Mouse (Mus musculus) forebrain, embryonic 15.5 days (tissue): ENCODE data around the gene Dusp1. TPM values are rescaled to one million over a fixed set of nuclear protein-coding genes. Genes with fewer than 3 reads are reported as not detected.

Experiments
- ATAC-seq: fragments of 200-750 bp; cut with Nextera tagmentation; replicated peaks from 2 replicates; pipeline ENCODE4 v1.8.0; 2017; ENCODE audit warnings: mild to moderate bottlenecking, moderate TSS enrichment, moderate library complexity
- H3K27ac ChIP-seq: fragments of 300-500 bp; sonication (generic); replicated peaks from 2 replicates; pipeline ENCODE4 v1.5.1; 2015; ENCODE audit warnings: mild to moderate bottlenecking, inconsistent platforms
- H3K27me3 ChIP-seq: fragments of 300-500 bp; sonication (generic); 2 replicates; pipeline ENCODE4 v1.6.1; 2015; ENCODE audit warnings: inconsistent platforms
- H3K36me3 ChIP-seq: fragments of 300-500 bp; sonication (generic); 2 replicates; pipeline ENCODE4 v1.6.1; 2015; ENCODE audit warnings: mild to moderate bottlenecking, inconsistent platforms
- H3K4me1 ChIP-seq: fragments of 300-500 bp; sonication (generic); 2 replicates; pipeline ENCODE4 v1.6.1; 2015; ENCODE audit warnings: inconsistent platforms
- H3K4me2 ChIP-seq: fragments of 300-500 bp; sonication (generic); replicated peaks from 2 replicates; pipeline ENCODE4 v1.6.1; 2015; ENCODE audit warnings: mild to moderate bottlenecking, inconsistent platforms
- H3K4me3 ChIP-seq: fragments of 300-500 bp; sonication (generic); 2 replicates; pipeline ENCODE4 v1.5.1; 2015; ENCODE audit warnings: mild to moderate bottlenecking, inconsistent platforms
- H3K9ac ChIP-seq: fragments of 300-500 bp; sonication (generic); replicated peaks from 2 replicates; pipeline ENCODE4 v1.6.1; 2015; ENCODE audit warnings: mild to moderate bottlenecking, inconsistent platforms
- H3K9me3 ChIP-seq: fragments of 300-500 bp; sonication (generic); 2 replicates; pipeline ENCODE4 v1.6.1; 2016; ENCODE audit warnings: inconsistent platforms
- WGBS: fragments of 180-500 bp; shearing (Covaris S2); methylation state at CpG from one replicate; pipeline ENCODE4 v1.1.7; 2015; ENCODE audit warnings: mixed read lengths; 5-methylcytosine and 5-hydroxymethylcytosine counted together
- polyA plus RNA-seq: library from polyadenylated mRNA; unstranded; fragments of >200 nt; fragmentation: Nextera tagmentation; extraction: Ambion mirVana; gene quantifications from 2 replicates; pipeline ENCODE4 v1.2.1, GENCODE M21; 2015

The Dusp1 gene
- polyA plus RNA-seq, 1 experiment from 2014 or later, result 46.3 TPM

- WGBS, result 92% methylated on average over 5 of the region's 5 CpGs
- peaks cover 33% of the 10 kb centered on the region for H3K4me1 ChIP-seq
These were observed 36.9 kb upstream of the Dusp1 start for GRCm38 (mm10) chr17:26598845-26599244.

GRCm38 (mm10) chr17:26596856-26597481, 35.0 kb upstream of the Dusp1 start:
- Histone ChIP-seq H3K9ac (no peak overlapping the region), H3K27me3 (no peaks in the 10 kb centered on the region), H3K36me3 (no peaks in the 10 kb centered on the region), H3K4me1 (peaks cover 27% of the 10 kb centered on the region), H3K4me2 (no peak overlapping the region), H3K27ac (peak overlapping the region; percentile 69), H3K9me3 (no peaks in the 10 kb centered on the region), H3K4me3 (no peak overlapping the region)
- 79% methylated on average over 6 of the region's 6 CpGs for WGBS
- ATAC-seq, result no peak

More at GRCm38 (mm10) chr17:26598845-26599244, 36.9 kb upstream of the Dusp1 start:
- Histone ChIP-seq H3K9ac (no peak overlapping the region), H3K36me3 (no peaks in the 10 kb centered on the region), H3K27ac (no peak overlapping the region), H3K9me3 (no peaks in the 10 kb centered on the region), H3K27me3 (no peaks in the 10 kb centered on the region), H3K4me2 (no peak overlapping the region), H3K4me3 (no peak overlapping the region)
- no peak for ATAC-seq

- peaks cover 19% of the 10 kb centered on the region for H3K4me1 ChIP-seq
These were observed 34.3 kb upstream of the Dusp1 start for GRCm38 (mm10) chr17:26596168-26596658.

GRCm38 (mm10) chr17:26595448-26596167, 33.7 kb upstream of the Dusp1 start:
- ATAC-seq, result no peak
- Histone ChIP-seq H3K4me2 (no peak overlapping the region), H3K27me3 (no peaks in the 10 kb centered on the region), H3K36me3 (no peaks in the 10 kb centered on the region), H3K9ac (no peak overlapping the region), H3K9me3 (no peaks in the 10 kb centered on the region), H3K4me3 (no peak overlapping the region), H3K4me1 (peaks cover 18% of the 10 kb centered on the region), H3K27ac (peak overlapping the region; percentile 69)
- WGBS, result 60% methylated on average over 7 of the region's 7 CpGs

More at GRCm38 (mm10) chr17:26596168-26596658, 34.3 kb upstream of the Dusp1 start:
- Histone ChIP-seq H3K4me2 (no peak overlapping the region), H3K27ac (peak overlapping the region; percentile 69), H3K27me3 (no peaks in the 10 kb centered on the region), H3K9me3 (no peaks in the 10 kb centered on the region), H3K4me3 (no peak overlapping the region), H3K9ac (no peak overlapping the region), H3K36me3 (no peaks in the 10 kb centered on the region)
- 34% methylated on average over 7 of the region's 7 CpGs for WGBS
- peak; percentile 60; the same call in 1 of the 2 replicates for ATAC-seq

GRCm38 (mm10) chr17:26594958-26595357, 33.0 kb upstream of the Dusp1 start:
- Histone ChIP-seq H3K36me3 (no peaks in the 10 kb centered on the region), H3K27me3 (no peaks in the 10 kb centered on the region), H3K4me1 (peaks cover 18% of the 10 kb centered on the region), H3K27ac (0 out of 2 replicates have a peak overlapping the region, but pooled peaks have one; percentile 69), H3K4me2 (no peak overlapping the region), H3K9ac (no peak overlapping the region), H3K9me3 (no peaks in the 10 kb centered on the region), H3K4me3 (no peak overlapping the region)
- WGBS, result 87% methylated on average over 7 of the region's 7 CpGs
- ATAC-seq, result no peak

- WGBS, result 91% methylated on average over 7 of the region's 7 CpGs
These were observed 32.2 kb upstream of the Dusp1 start for GRCm38 (mm10) chr17:26594171-26594570.

GRCm38 (mm10) chr17:26593199-26593598, 31.3 kb upstream of the Dusp1 start:
- no peak for ATAC-seq
- no peak overlapping the region for H3K27ac ChIP-seq
- H3K27me3 ChIP-seq, result no peaks in the 10 kb centered on the region
- no peak overlapping the region for H3K4me3 ChIP-seq
- 94% methylated on average over 5 of the region's 5 CpGs for WGBS
- no peak overlapping the region for H3K4me2 ChIP-seq
- no peak overlapping the region for H3K9ac ChIP-seq
- peaks cover 18% of the 10 kb centered on the region for H3K4me1 ChIP-seq
- no peaks in the 10 kb centered on the region for H3K36me3 ChIP-seq
- no peaks in the 10 kb centered on the region for H3K9me3 ChIP-seq

More at GRCm38 (mm10) chr17:26594171-26594570, 32.2 kb upstream of the Dusp1 start:
- Histone ChIP-seq H3K9me3 (no peaks in the 10 kb centered on the region), H3K4me1 (peaks cover 18% of the 10 kb centered on the region), H3K36me3 (no peaks in the 10 kb centered on the region), H3K27ac (no peak overlapping the region), H3K27me3 (no peaks in the 10 kb centered on the region), H3K9ac (no peak overlapping the region), H3K4me2 (no peak overlapping the region), H3K4me3 (no peak overlapping the region)
- ATAC-seq, result no peak

GRCm38 (mm10) chr17:26592510-26592909, 30.6 kb upstream of the Dusp1 start:
- Histone ChIP-seq H3K9ac (no peak overlapping the region), H3K27ac (no peak overlapping the region), H3K9me3 (no peaks in the 10 kb centered on the region), H3K36me3 (no peaks in the 10 kb centered on the region), H3K4me2 (no peak overlapping the region), H3K4me3 (no peak overlapping the region), H3K4me1 (peaks cover 18% of the 10 kb centered on the region), H3K27me3 (no peaks in the 10 kb centered on the region)
- no peak for ATAC-seq
- 92% methylated on average over 4 of the region's 4 CpGs for WGBS

GRCm38 (mm10) chr17:26587961-26588487, 26.1 kb upstream of the Dusp1 start:
- no peak overlapping the region for H3K9ac ChIP-seq
- H3K27ac ChIP-seq, result no peak overlapping the region
- H3K4me2 ChIP-seq, result no peak overlapping the region
- ATAC-seq, result no peak
- H3K4me1 ChIP-seq, result peaks cover 10% of the 10 kb centered on the region; the same call in 1 of the 2 replicates
- H3K36me3 ChIP-seq, result no peaks in the 10 kb centered on the region
- WGBS, result 89% methylated on average over 12 of the region's 12 CpGs
- no peak overlapping the region for H3K4me3 ChIP-seq
- H3K9me3 ChIP-seq, result no peaks in the 10 kb centered on the region
- no peaks in the 10 kb centered on the region for H3K27me3 ChIP-seq

GRCm38 (mm10) chr17:26584558-26585136, 22.7 kb upstream of the Dusp1 start:
- H3K27me3 ChIP-seq, result no peaks in the 10 kb centered on the region
- peak; percentile 38; the same call in 1 of the 2 replicates for ATAC-seq
- no peaks in the 10 kb centered on the region for H3K9me3 ChIP-seq
- 57% methylated on average over 15 of the region's 15 CpGs for WGBS
- peak overlapping the region; percentile 47 for H3K27ac ChIP-seq
- peaks cover 19% of the 10 kb centered on the region for H3K4me1 ChIP-seq
- H3K4me2 ChIP-seq, result no peak overlapping the region
- no peak overlapping the region for H3K9ac ChIP-seq
- H3K4me3 ChIP-seq, result no peak overlapping the region
- H3K36me3 ChIP-seq, result no peaks in the 10 kb centered on the region

GRCm38 (mm10) chr17:26584063-26584462, 22.1 kb upstream of the Dusp1 start:
- WGBS, result 82% methylated on average over 4 of the region's 4 CpGs
- H3K27me3 ChIP-seq, result no peaks in the 10 kb centered on the region
- H3K9me3 ChIP-seq, result no peaks in the 10 kb centered on the region
- H3K4me1 ChIP-seq, result peaks cover 19% of the 10 kb centered on the region
- peak overlapping the region; percentile 47 for H3K27ac ChIP-seq
- H3K4me3 ChIP-seq, result no peak overlapping the region
- no peak for ATAC-seq
- no peak overlapping the region for H3K9ac ChIP-seq
- H3K36me3 ChIP-seq, result no peaks in the 10 kb centered on the region
- H3K4me2 ChIP-seq, result no peak overlapping the region

- H3K9ac ChIP-seq, result no peak overlapping the region
- ATAC-seq, result no peak
- H3K27ac ChIP-seq, result peak overlapping the region; percentile 47; the same call in 1 of the 2 replicates
- H3K36me3 ChIP-seq, result no peaks in the 10 kb centered on the region
- H3K4me3 ChIP-seq, result no peak overlapping the region
- no peaks in the 10 kb centered on the region for H3K27me3 ChIP-seq
- H3K9me3 ChIP-seq, result no peaks in the 10 kb centered on the region
- 96% methylated on average over 6 of the region's 6 CpGs for WGBS
- no peak overlapping the region for H3K4me2 ChIP-seq
- H3K4me1 ChIP-seq, result peaks cover 19% of the 10 kb centered on the region
These were observed 21.7 kb upstream of the Dusp1 start for GRCm38 (mm10) chr17:26583606-26584005.
